Mouse (Mus musculus): ENCODE measurements at regions not wholly inside any gene's neighbourhood (a gene's known extent, or its start where the extent isn't known, plus 50 kb on each side); places are given as distances from the start of the nearest gene placed in this dataset.
"Not testable (repeated sequence)": the region's sequence is repeated elsewhere in the genome, so short reads cannot be mapped to it uniquely, and the experiment has no call there.

DNA sequence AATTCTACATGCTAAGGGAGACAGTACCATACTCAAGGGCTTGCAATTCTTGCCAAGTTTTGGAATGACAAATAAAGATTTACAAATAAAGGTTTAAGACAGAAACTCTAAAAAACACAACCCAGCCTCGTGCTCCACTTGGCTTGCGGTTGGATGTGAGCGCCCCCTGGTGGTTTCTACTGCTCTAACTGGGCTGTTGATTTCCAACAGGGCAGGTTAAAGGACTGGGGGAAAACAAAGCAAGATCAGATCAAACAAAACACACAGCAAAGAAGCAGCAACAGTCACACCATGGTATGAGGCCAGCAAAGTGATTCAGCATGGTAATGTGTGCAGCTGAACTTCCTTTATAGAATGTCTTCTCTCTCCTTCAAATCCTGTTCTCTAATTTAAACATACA, 339.2 kb downstream of the Adam3 start:
- no peak for DNase-seq (ENCODE audit: low spot score in 2 of 2)

- DNase-seq (ENCODE audit: low spot score in 2 of 2): no peak
Measured at GRCm38 (mm10) chr8:24383963-24384435, 341.7 kb downstream of the Adam3 start.

DNA sequence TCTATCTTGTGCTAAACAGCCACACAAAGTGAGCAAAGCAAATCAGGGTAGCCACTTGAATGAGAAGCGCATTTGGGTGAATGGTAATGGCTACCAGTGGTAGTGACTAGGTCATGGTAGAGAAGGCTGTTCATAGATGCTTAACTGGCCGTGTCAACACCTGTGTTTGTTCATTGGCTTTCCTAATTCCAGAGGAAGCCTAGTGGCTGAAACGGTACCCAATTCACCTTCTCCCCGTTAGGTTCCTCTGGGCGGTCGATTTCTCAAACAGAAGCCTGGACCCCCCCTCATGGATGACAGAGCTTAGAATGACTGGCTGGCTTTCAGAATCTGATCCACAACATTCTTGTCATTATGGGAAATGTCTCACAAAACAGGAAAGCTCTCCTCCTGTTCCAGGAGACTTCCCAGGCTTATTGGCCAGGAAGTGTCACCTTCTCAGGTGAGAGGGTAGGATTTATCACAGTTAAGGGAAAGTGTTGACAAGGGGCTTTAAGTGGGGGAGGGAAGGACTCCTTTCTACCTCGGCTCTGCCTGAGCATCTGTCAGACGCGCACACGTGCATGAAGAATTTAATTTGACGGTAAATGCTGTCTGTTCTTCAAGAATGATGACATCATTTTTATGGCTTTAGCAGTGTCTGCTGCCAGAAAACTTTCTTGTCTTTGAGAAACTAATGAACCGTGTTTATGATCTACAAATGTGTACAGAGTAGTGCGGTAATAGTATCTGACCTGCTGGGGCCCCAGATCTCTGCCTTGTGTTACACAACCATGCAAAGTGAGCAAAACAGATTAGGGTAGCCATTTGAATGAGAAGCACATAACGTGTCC, 342.3 kb downstream of the Adam3 start:
- DNase-seq (ENCODE audit: low spot score in 2 of 2): no peak

DNA sequence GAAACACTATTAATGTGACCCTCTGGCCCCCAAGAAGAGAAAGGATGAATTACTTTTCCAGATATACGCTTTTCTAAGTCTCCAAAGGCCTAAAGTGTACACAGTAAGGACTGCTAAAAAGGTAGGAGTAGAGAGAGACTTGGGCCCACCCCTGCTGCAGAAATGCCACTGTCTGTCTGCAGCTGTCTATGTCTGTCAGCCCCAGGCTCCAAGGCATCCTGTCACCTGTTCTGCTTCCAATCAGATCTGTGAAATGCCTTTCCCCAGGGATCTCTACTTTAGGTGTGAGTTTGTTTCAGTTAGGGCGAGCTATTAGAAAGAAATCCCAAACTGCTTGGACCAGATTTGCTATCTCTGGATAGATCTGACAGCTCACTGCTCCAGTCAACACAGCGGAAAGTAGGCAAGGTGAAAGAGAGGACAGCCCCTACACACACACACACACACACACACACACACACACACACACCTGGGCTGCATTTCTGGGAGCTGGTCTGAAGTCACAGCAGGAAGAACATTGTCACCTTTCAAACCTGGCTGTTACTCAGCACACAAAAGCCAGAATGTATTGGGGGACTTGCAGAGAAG, 343.9 kb downstream of the Adam3 start:
- no peak for DNase-seq (ENCODE audit: low spot score in 2 of 2)

DNA sequence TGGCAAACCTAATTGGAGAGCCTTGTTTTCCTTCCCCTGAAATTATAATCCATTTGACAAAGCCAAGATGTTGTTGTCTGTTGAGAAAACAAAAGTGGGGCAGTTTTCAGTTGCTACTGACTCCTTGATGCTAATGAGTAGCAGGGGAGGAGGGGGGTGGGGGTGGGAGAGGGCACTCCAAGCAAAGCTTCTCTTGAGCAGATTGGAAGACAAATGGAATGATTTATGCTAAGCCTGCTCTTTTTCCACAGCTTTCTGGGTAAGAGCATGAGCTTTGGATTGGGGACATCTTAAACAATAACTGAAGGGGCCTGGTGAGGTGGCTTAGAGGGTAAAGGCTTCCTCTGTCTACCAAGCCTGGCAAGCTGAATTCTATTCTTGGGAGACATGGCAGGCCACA, 347.6 kb downstream of the Adam3 start:
- DNase-seq (ENCODE audit: low spot score in 2 of 2): no peak

GRCm38 (mm10) chr8:24376846-24377245, 348.8 kb downstream of the Adam3 start:
- DNase-seq (ENCODE audit: low spot score in 2 of 2): not testable (repeated sequence)

DNA sequence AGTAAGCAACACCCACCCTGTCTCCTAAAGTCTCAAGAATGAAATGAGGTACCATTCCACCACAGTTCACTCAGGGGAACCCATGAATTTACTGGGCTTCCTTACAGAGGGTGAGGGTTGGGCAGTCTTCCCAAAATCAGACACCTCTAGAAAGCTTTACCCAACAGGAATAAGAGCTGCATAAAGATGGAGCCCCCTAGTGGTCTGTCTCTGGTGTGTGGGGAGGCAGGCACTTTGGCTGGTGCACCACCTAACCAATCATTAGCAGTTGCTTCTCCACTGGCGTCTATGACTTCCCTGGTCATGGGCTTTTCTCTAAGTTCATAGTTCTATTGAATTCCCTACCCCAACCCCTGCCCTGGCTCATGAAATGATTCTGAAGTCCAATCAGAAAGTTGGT, 351.1 kb downstream of the Adam3 start:
- DNase-seq (ENCODE audit: low spot score in 2 of 2): no peak

DNA sequence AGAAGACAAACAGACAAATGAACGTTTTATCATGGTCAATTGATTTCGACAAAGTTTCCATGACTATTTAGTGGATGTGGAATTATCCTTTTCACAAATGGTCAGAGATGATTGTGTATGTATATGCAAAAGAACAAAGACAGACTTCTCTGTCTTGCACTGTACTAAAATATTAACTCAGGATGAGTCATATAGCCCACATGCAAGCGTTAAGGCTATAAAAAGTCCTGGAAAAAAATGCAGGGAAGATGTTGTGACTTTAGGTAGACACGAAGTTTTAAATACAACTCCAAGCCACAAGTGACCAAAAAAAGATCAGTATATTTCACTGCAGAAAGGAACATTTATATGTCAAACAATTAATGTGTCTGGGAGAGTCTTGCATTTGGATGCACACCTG, 353.6 kb downstream of the Adam3 start:
- DNase-seq (ENCODE audit: low spot score in 2 of 2): no peak

GRCm38 (mm10) chr8:24366000-24366399, 359.7 kb downstream of the Adam3 start:
- DNase-seq (ENCODE audit: low spot score in 2 of 2): no peak

GRCm38 (mm10) chr8:24364685-24365084, 361.0 kb downstream of the Adam3 start:
- no peak for DNase-seq (ENCODE audit: low spot score in 2 of 2)

DNA sequence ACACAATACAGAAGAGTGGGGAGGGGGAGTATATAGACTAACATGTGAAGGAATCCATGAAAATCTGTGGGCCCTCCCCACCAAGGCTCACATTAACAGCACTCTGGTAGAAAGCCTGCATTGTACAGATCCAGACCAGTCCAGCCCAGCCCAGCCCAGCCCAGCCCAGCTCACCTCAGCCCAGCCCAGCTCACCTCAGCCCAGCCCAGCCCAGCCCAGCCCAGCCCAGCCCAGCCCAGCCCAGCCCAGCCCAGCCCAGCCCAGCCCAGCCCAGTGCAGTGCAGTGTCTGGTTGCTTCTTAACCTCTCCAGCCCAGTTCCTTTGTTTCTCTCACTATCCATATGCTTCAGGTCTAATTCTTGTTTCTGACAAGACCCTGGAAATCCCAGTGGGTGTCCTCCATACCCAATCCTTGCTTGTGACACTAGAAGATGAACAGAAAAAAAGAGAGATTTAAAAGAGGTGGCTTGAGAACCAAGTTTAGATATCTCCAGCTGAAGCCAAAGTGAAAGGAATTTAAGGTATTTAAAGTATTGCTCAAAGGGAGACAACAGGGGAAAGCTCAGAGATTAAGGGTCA, 366.5 kb downstream of the Adam3 start:
- no peak for DNase-seq (ENCODE audit: low spot score in 2 of 2)

DNA sequence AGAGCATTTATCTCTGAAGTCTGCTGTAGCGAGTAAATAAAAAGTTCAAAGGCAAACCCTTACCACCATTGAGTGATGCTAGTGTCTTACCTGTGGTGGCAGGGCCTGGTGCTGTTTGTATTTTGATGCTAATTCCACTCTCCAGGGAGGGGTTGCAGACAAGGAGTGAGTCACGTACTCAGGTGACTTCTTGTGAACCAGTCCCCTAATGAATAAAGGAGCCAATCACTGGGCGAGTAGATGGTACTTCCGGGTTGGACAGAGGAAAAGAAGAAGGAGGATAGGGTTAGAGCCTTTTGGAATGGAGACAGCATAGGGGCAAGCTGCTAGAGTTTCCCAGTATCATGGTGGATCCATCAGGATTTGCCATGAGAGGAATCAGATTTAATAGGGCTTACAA, 370.5 kb downstream of the Adam3 start:
- DNase-seq (ENCODE audit: low spot score in 2 of 2): no peak

DNA sequence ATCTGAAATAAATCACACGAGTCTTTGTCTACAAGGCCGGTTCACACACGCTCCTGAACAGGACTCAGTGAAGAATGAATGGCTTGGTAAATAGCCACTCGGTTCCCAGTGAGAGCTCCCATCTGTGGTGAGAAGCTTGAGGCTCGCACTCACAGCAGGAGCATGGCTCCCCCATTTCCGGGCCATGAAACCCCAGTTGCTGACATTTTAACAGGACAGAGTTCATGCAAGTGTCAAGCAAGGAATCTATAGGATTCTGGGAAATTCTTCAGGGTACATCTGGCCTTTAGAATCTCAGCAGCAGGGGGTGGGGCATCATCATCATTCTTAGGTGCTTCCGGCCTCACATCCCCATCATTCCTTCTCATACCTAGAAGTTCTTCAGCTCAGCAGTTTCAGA, 371.8 kb downstream of the Adam3 start:
- DNase-seq (ENCODE audit: low spot score in 2 of 2): no peak

DNA sequence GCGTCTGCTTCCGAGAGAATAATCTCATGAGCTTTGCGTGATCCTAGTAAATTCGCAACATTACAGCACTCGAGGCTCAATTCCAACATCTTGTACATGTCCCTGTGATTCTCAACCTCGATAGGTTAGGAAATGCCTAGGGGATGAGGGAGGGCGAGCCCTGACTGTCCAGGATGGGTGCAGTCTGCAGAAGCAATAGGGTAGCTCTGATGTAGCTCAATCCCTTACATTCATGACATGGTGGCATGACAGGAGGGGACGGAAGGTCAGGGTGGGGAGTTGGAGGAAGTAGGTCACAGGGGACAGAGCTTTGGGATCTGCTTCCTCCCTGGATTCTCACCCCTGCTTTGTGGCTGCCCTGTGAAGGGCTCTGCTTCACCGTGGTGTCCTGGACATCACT, 373.3 kb downstream of the Adam3 start:
- no peak for DNase-seq (ENCODE audit: low spot score in 2 of 2)

DNA sequence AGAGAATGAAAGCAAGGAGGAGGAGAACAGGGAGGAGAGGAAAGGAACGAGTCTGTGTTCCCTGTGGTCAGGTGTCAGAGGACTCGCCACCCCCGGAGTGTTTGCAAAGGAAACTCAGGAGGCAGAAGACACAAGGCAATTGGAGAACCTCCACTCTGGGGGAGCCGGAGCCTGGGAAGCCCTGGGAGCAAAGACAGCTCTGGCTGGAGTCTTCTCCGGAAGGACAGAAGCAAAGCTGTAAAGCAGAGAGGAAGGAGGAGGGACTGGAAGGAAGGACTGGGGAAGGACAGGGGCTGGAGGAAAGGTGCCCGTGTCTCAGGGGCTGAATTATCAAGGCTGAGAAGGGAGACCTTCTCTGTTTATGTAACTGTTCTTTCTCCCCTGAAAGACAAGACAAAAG, 373.9 kb downstream of the Adam3 start:
- no peak for DNase-seq (ENCODE audit: low spot score in 2 of 2)

GRCm38 (mm10) chr8:24346390-24347113, 379.1 kb downstream of the Adam3 start:
- DNase-seq (ENCODE audit: low spot score in 2 of 2): no peak

DNA sequence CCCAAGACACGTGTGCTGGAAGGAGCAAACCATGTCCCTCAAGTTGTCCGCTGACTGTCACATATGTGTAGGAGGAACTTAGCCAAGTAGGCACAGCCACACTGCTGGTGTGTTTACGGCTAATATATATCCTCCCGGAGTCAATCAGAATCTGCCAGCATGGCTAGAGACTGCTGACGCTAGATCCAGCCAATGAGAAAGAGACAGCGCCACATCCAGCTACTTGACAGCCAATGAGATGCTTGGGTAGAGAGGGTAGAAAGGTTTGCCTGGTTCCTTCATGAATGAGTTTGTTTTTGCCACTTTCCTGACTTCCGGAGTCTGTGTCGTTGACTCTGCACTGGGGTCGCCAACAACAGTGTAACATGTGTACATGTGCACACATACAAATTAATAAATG, 387.0 kb downstream of the Adam3 start:
- no peak for DNase-seq (ENCODE audit: low spot score in 2 of 2)

- DNase-seq (ENCODE audit: low spot score in 2 of 2): no peak
Measured at GRCm38 (mm10) chr8:24337635-24338034, 388.0 kb downstream of the Adam3 start.

GRCm38 (mm10) chr8:24335709-24336108, 389.9 kb downstream of the Adam3 start:
- DNase-seq (ENCODE audit: low spot score in 2 of 2): no peak

- no peak for DNase-seq (ENCODE audit: low spot score in 2 of 2)
Measured at GRCm38 (mm10) chr8:24333705-24334104, 391.9 kb downstream of the Adam3 start.

- DNase-seq (ENCODE audit: low spot score in 2 of 2): no peak
Measured at GRCm38 (mm10) chr8:24310893-24311292, 414.8 kb downstream of the Adam3 start.

DNA sequence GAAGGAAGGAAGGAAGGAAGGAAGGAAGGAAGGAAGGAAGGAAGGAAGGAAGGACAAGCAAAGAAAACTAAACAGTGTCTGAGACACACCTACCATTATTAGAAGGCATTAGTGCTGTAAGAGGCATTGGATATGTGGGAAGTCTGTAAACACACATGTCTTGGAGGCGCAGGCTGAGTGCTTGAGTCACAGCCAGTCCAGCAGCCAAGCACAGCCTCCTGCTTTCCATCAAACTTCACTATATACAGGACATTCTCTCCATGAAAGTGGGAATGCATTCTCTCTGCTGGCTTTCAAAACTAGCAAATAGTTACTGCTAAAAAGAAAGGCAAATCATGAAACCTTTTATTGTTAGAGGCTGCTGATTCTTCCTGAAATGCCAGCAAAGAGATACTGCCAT, 431.1 kb downstream of the Adam3 start:
- no peak for DNase-seq (ENCODE audit: low spot score in 2 of 2)
